In genomic region chr4:116176543-116176988, GRCm38 (mm10) we compare ENCODE assay signal across 7 mouse cellular contexts. TPM values are rescaled to one million over a fixed set of nuclear protein-coding genes. Genes with fewer than 3 reads are reported as not detected.
DNase-seq lines count a peak whose midpoint lies in the region; ATAC-seq and TF ChIP-seq lines count a peak whose summit lies in the region.

No protein-coding gene starts in this region.

- peak overlapping the region; percentile 30 for H3K4me3 ChIP-seq in bone marrow, adult 2 months (replicated peaks; ENCODE audit: control insufficient read depth, low read depth, low read length)
- peak overlapping the region; percentile 33 for H3K4me3 ChIP-seq in embryonic facial prominence, embryonic 10.5 days
- H3K4me3 ChIP-seq in limb, embryonic 13.5 days, result no peak overlapping the region
- no peak overlapping the region for H3K4me3 ChIP-seq in midbrain, embryonic 11.5 days (ENCODE audit: low read depth, low read length)
- peak overlapping the region; percentile 32 for H3K4me3 ChIP-seq in stomach, embryonic 16.5 days (replicated peaks; ENCODE audit: low read length)

- H3K27me3 ChIP-seq in embryonic facial prominence, embryonic 10.5 days (replicated peaks; ENCODE audit: low read depth, poor library complexity, severe bottlenecking), result 0 out of 2 replicates have a peak, but pooled peaks cover under 1% of the 10 kb centered on the region
- H3K27me3 ChIP-seq in limb, embryonic 13.5 days, result no peaks in the 10 kb centered on the region
- no peaks in the 10 kb centered on the region for H3K27me3 ChIP-seq in midbrain, embryonic 11.5 days (ENCODE audit: control insufficient read depth, insufficient read depth, low read length)
- no peaks in the 10 kb centered on the region for H3K27me3 ChIP-seq in stomach, embryonic 16.5 days (ENCODE audit: control insufficient read depth, insufficient read depth, low read length)

- peak; percentile 78 for DNase-seq in embryonic facial prominence, embryonic 10.5 days (ENCODE audit: low spot score)
- peak; percentile 65 to 82 for DNase-seq in heart, adult 18-20 months
- DNase-seq in kidney, adult 11 months, result peak; percentile 89
- DNase-seq in midbrain, embryonic 11.5 days (ENCODE audit: low spot score, missing footprints), result peak; percentile 93

- peak overlapping the region; percentile 48 for H3K4me2 ChIP-seq in limb, embryonic 13.5 days (replicated peaks)
- peak overlapping the region; percentile 27; the same call in 1 of the 2 replicates for H3K4me2 ChIP-seq in midbrain, embryonic 11.5 days
- peak overlapping the region; percentile 55 for H3K4me2 ChIP-seq in stomach, embryonic 16.5 days (ENCODE audit: low read depth, low read length)

- peak overlapping the region; percentile 39; the same call in 1 of the 2 replicates for H3K9ac ChIP-seq in limb, embryonic 13.5 days
- no peak overlapping the region for H3K9ac ChIP-seq in midbrain, embryonic 11.5 days (ENCODE audit: low read length)
- H3K9ac ChIP-seq in stomach, embryonic 16.5 days (ENCODE audit: low read length), result peak overlapping the region; percentile 70

- H3K4me1 ChIP-seq in bone marrow, adult 2 months (ENCODE audit: control insufficient read depth, insufficient read depth, low read length), result peaks cover 3% of the 10 kb centered on the region
- H3K4me1 ChIP-seq in embryonic facial prominence, embryonic 10.5 days, result peaks cover 50% of the 10 kb centered on the region
- peaks cover 35% of the 10 kb centered on the region for H3K4me1 ChIP-seq in limb, embryonic 13.5 days
- peaks cover 10% of the 10 kb centered on the region for H3K4me1 ChIP-seq in midbrain, embryonic 11.5 days (ENCODE audit: control insufficient read depth, insufficient read depth, low read length)
- peaks cover 24% of the 10 kb centered on the region for H3K4me1 ChIP-seq in stomach, embryonic 16.5 days (ENCODE audit: control insufficient read depth, insufficient read depth, low read length)

- no peak overlapping the region; the same call in 1 of the 2 replicates for H3K27ac ChIP-seq in bone marrow, adult 2 months (ENCODE audit: control insufficient read depth, insufficient read depth, low read depth, low read length, poor library complexity)
- H3K27ac ChIP-seq in embryonic facial prominence, embryonic 10.5 days (replicated peaks), result peak overlapping the region; percentile 68
- H3K27ac ChIP-seq in limb, embryonic 13.5 days, result peak overlapping the region; percentile 48; the same call in 1 of the 2 replicates
- H3K27ac ChIP-seq in midbrain, embryonic 11.5 days (ENCODE audit: low read depth, low read length), result no peak overlapping the region; the same call in 1 of the 2 replicates
- H3K27ac ChIP-seq in stomach, embryonic 16.5 days (ENCODE audit: low read length), result peak overlapping the region; percentile 92

- WGBS in bone marrow, adult 2 months, result 2% methylated on average over 10 of the region's 10 CpGs
- WGBS in embryonic facial prominence, embryonic 10.5 days, result 19% methylated on average over 10 of the region's 10 CpGs
- WGBS in limb, embryonic 13.5 days, result 21% methylated on average over 10 of the region's 10 CpGs
- 25% methylated on average over 10 of the region's 10 CpGs for WGBS in midbrain, embryonic 11.5 days
- whole genome bisulfite sequencing in stomach, embryonic 16.5 days, result 16% methylated on average over 10 of the region's 10 CpGs

- no peaks in the 10 kb centered on the region for H3K36me3 ChIP-seq in embryonic facial prominence, embryonic 10.5 days (replicated peaks)
- H3K36me3 ChIP-seq in limb, embryonic 13.5 days, result no peaks in the 10 kb centered on the region
- no peaks in the 10 kb centered on the region for H3K36me3 ChIP-seq in midbrain, embryonic 11.5 days (ENCODE audit: control insufficient read depth, insufficient read depth, low read length)
- H3K36me3 ChIP-seq in stomach, embryonic 16.5 days (ENCODE audit: control insufficient read depth, insufficient read depth, low read length), result no peaks in the 10 kb centered on the region

- no peak for TF ChIP-seq CTCF in bone marrow, adult 2 months (IDR thresholded peaks at IDR 0.05; ENCODE audit: control insufficient read depth, insufficient read depth, low read length)

- peak; percentile 61; the same call in 1 of the 2 replicates for ATAC-seq in limb, embryonic 13.5 days (ENCODE audit: low FRiP score, low read depth)
- ATAC-seq in midbrain, embryonic 11.5 days (ENCODE audit: low FRiP score), result peak; percentile 70
- peak; percentile 91 for ATAC-seq in stomach, embryonic 16.5 days (ENCODE audit: insufficient read depth, low FRiP score)

- no peaks in the 10 kb centered on the region for H3K9me3 ChIP-seq in embryonic facial prominence, embryonic 10.5 days
- H3K9me3 ChIP-seq in limb, embryonic 13.5 days, result no peaks in the 10 kb centered on the region
- H3K9me3 ChIP-seq in midbrain, embryonic 11.5 days (ENCODE audit: control insufficient read depth, low read length), result no peaks in the 10 kb centered on the region
- H3K9me3 ChIP-seq in stomach, embryonic 16.5 days (replicated peaks; ENCODE audit: control insufficient read depth, low read length), result no peaks in the 10 kb centered on the region

- no peak; the same call in 1 of the 2 replicates for TF ChIP-seq POLR2A in bone marrow, adult 2 months (IDR thresholded peaks at IDR 0.05; ENCODE audit: borderline replicate concordance, control insufficient read depth, low read depth, low read length)

RNA-seq across cellular contexts. Expression of gene Gm49337, which starts 3.4 kb away (rescaled TPM):
- polyA plus RNA-seq in bone marrow, adult 2 months (2011; ENCODE audit: insufficient read depth, insufficient read length, low replicate concordance, missing spikeins), result not detected in 2 replicates
- not detected in 2 replicates for polyA plus RNA-seq in embryonic facial prominence, embryonic 10.5 days (2016; fragmentation: Nextera tagmentation; extraction: Ambion mirVana)
- total RNA-seq in heart, adult 18-20 months (2021), result not detected
- not detected in 2 replicates for polyA plus RNA-seq in limb, embryonic 13.5 days (2015; fragmentation: Nextera tagmentation; extraction: Ambion mirVana)
- not detected in 2 replicates for polyA plus RNA-seq in midbrain, embryonic 11.5 days (2014; fragmentation: Nextera tagmentation; extraction: Ambion mirVana)
- not detected in 2 replicates for polyA plus RNA-seq in stomach, embryonic 16.5 days (2015; fragmentation: Nextera tagmentation; extraction: Ambion mirVana)

RNA-seq across cellular contexts. Expression of gene 1700042G07Rik, which starts 3.4 kb away (rescaled TPM):
- polyA plus RNA-seq in bone marrow, adult 2 months (2011; ENCODE audit: insufficient read depth, insufficient read length, low replicate concordance, missing spikeins), result not detected in 2 replicates
- not detected in 2 replicates for polyA plus RNA-seq in embryonic facial prominence, embryonic 10.5 days (2016; fragmentation: Nextera tagmentation; extraction: Ambion mirVana)
- not detected for total RNA-seq in heart, adult 18-20 months (2021)
- not detected in 2 replicates for polyA plus RNA-seq in limb, embryonic 13.5 days (2015; fragmentation: Nextera tagmentation; extraction: Ambion mirVana)
- not detected in 2 replicates for polyA plus RNA-seq in midbrain, embryonic 11.5 days (2014; fragmentation: Nextera tagmentation; extraction: Ambion mirVana)
- not detected in 2 replicates for polyA plus RNA-seq in stomach, embryonic 16.5 days (2015; fragmentation: Nextera tagmentation; extraction: Ambion mirVana)

RNA-seq across cellular contexts. Expression of gene Tspan1, which starts 9.2 kb away (rescaled TPM):
- not detected in 2 replicates for polyA plus RNA-seq in bone marrow, adult 2 months (2011; ENCODE audit: insufficient read depth, insufficient read length, low replicate concordance, missing spikeins)
- polyA plus RNA-seq in embryonic facial prominence, embryonic 10.5 days (2016; fragmentation: Nextera tagmentation; extraction: Ambion mirVana), result 0.11 and 0.24 TPM in 2 replicates
- 1 to 10 TPM in 1 of 2 experiments, not detected in 1; 1.3 TPM for total RNA-seq in heart, adult 18-20 months (2021)
- 0.10 TPM in 1 of 2 replicates, not detected in the other for polyA plus RNA-seq in limb, embryonic 13.5 days (2015; fragmentation: Nextera tagmentation; extraction: Ambion mirVana)
- polyA plus RNA-seq in midbrain, embryonic 11.5 days (2014; fragmentation: Nextera tagmentation; extraction: Ambion mirVana), result not detected in 2 replicates
- 76.4 and 99.5 TPM in 2 replicates for polyA plus RNA-seq in stomach, embryonic 16.5 days (2015; fragmentation: Nextera tagmentation; extraction: Ambion mirVana)

RNA-seq across cellular contexts. Expression of gene Lurap1, which starts 25.4 kb away (rescaled TPM):
- 0.35 TPM in 1 of 2 replicates, not detected in the other for polyA plus RNA-seq in bone marrow, adult 2 months (2011; ENCODE audit: insufficient read depth, insufficient read length, low replicate concordance, missing spikeins)
- 1.7 and 2.2 TPM in 2 replicates for polyA plus RNA-seq in embryonic facial prominence, embryonic 10.5 days (2016; fragmentation: Nextera tagmentation; extraction: Ambion mirVana)
- 1 to 10 TPM; 4.6 to 5.0 TPM for total RNA-seq in heart, adult 18-20 months (2021)
- 2.3 and 2.6 TPM in 2 replicates for polyA plus RNA-seq in limb, embryonic 13.5 days (2015; fragmentation: Nextera tagmentation; extraction: Ambion mirVana)
- 1.5 and 1.8 TPM in 2 replicates for polyA plus RNA-seq in midbrain, embryonic 11.5 days (2014; fragmentation: Nextera tagmentation; extraction: Ambion mirVana)
- 2.6 and 3.0 TPM in 2 replicates for polyA plus RNA-seq in stomach, embryonic 16.5 days (2015; fragmentation: Nextera tagmentation; extraction: Ambion mirVana)

RNA-seq across cellular contexts. Expression of gene Pik3r3, which starts 44.9 kb away (rescaled TPM):
- polyA plus RNA-seq in bone marrow, adult 2 months (2011; ENCODE audit: insufficient read depth, insufficient read length, low replicate concordance, missing spikeins), result 0.56 and 0.95 TPM in 2 replicates
- polyA plus RNA-seq in embryonic facial prominence, embryonic 10.5 days (2016; fragmentation: Nextera tagmentation; extraction: Ambion mirVana), result 43.7 and 45.7 TPM in 2 replicates
- total RNA-seq in heart, adult 18-20 months (2021), result 1 to 10 TPM; 7.8 to 9.3 TPM
- polyA plus RNA-seq in limb, embryonic 13.5 days (2015; fragmentation: Nextera tagmentation; extraction: Ambion mirVana), result 25.3 and 27.9 TPM in 2 replicates
- polyA plus RNA-seq in midbrain, embryonic 11.5 days (2014; fragmentation: Nextera tagmentation; extraction: Ambion mirVana), result 70.6 and 84.1 TPM in 2 replicates
- 12.3 and 12.6 TPM in 2 replicates for polyA plus RNA-seq in stomach, embryonic 16.5 days (2015; fragmentation: Nextera tagmentation; extraction: Ambion mirVana)

Comparison
In these comparisons a context has a peak if more than half of its experiments do, and no peak if none do; other contexts are left out.
1. H3K27ac ChIP-seq: peak in embryonic facial prominence, embryonic 10.5 days (single experiment), limb, embryonic 13.5 days (single experiment) and stomach, embryonic 16.5 days (single experiment); none in bone marrow, adult 2 months (single experiment) and midbrain, embryonic 11.5 days (single experiment).
2. H3K4me3 ChIP-seq: peak in bone marrow, adult 2 months (single experiment), embryonic facial prominence, embryonic 10.5 days (single experiment) and stomach, embryonic 16.5 days (single experiment); none in limb, embryonic 13.5 days (single experiment) and midbrain, embryonic 11.5 days (single experiment).
3. RNA of gene Tspan1, which starts 9.2 kb away (polyA plus RNA-seq): 76.4 to 99.5 TPM in stomach, embryonic 16.5 days; 0.11 to 0.24 TPM in embryonic facial prominence, embryonic 10.5 days, 0.10 TPM in limb, embryonic 13.5 days, not detected in bone marrow, adult 2 months and not detected in midbrain, embryonic 11.5 days; every median in the first group is over 10 times any median in the second.
4. Peak in every context shown above with its lines, with median percentiles within 50 percentile points of each other: DNase-seq, ATAC-seq and H3K4me2 ChIP-seq.